Mouse (Mus musculus) urinary bladder, postnatal 4 days (tissue): Measurements from ENCODE around the gene Rassf10.
"Not testable (repeated sequence)": the region's sequence is repeated elsewhere in the genome, so short reads cannot be mapped to it uniquely, and the experiment has no call there.

Experiments used
- DNase-seq, 2 experiments: peaks; one replicate each; pipeline ENCODE4 v3.0.0; 2021 to 2022; ENCODE audit warnings: low spot score in 2 of 2

Rassf10 gene

GRCm38 (mm10) chr7:112953777-112954291, at the start of gene Rassf10:
TSS of gene Rassf10 (plus strand) at chr7:112953962.
- DNase-seq: peak; percentile 79 to 80

- DNase-seq: no peak
Measured at GRCm38 (mm10) chr7:112906848-112907247, 46.9 kb upstream of the Rassf10 start.

- no peak for DNase-seq
Measured at GRCm38 (mm10) chr7:112907468-112907867, 46.3 kb upstream of the Rassf10 start.

- no peak for DNase-seq
Measured at GRCm38 (mm10) chr7:112909164-112909563, 44.6 kb upstream of the Rassf10 start.

- no peak for DNase-seq
Measured at GRCm38 (mm10) chr7:112912969-112913368, 40.8 kb upstream of the Rassf10 start.

- DNase-seq: no peak
Measured at GRCm38 (mm10) chr7:112915571-112915970, 38.2 kb upstream of the Rassf10 start.

- DNase-seq: no peak
Measured at GRCm38 (mm10) chr7:112917613-112918278, 36.0 kb upstream of the Rassf10 start.

- DNase-seq: no peak
Measured at GRCm38 (mm10) chr7:112918279-112918991, 35.3 kb upstream of the Rassf10 start.

- peak in 1 of 2 experiments; percentile 34 for DNase-seq
Measured at GRCm38 (mm10) chr7:112919845-112920244, 33.9 kb upstream of the Rassf10 start.

GRCm38 (mm10) chr7:112922801-112923200, 31.0 kb upstream of the Rassf10 start:
- DNase-seq: no peak

- DNase-seq: no peak
Measured at GRCm38 (mm10) chr7:112923712-112924111, 30.1 kb upstream of the Rassf10 start.

- no peak for DNase-seq
Measured at GRCm38 (mm10) chr7:112930669-112931068, 23.1 kb upstream of the Rassf10 start.

- DNase-seq: not testable (repeated sequence)
Measured at GRCm38 (mm10) chr7:112935876-112936275, 17.9 kb upstream of the Rassf10 start.

GRCm38 (mm10) chr7:112937089-112937488, 16.7 kb upstream of the Rassf10 start:
- no peak for DNase-seq

GRCm38 (mm10) chr7:112938959-112939358, 14.8 kb upstream of the Rassf10 start:
- no peak for DNase-seq

GRCm38 (mm10) chr7:112942567-112942966, 11.2 kb upstream of the Rassf10 start:
- no peak for DNase-seq

GRCm38 (mm10) chr7:112943056-112943455, 10.7 kb upstream of the Rassf10 start:
- DNase-seq: no peak

- no peak for DNase-seq
Measured at GRCm38 (mm10) chr7:112946706-112947105, 7.1 kb upstream of the Rassf10 start.

- DNase-seq: peak in 1 of 2 experiments; percentile 18
Measured at GRCm38 (mm10) chr7:112954351-112955102, 765 bp downstream of the Rassf10 start.

- peak in 1 of 2 experiments; percentile 22 for DNase-seq
Measured at GRCm38 (mm10) chr7:112955103-112955827, 1.5 kb downstream of the Rassf10 start.

- no peak for DNase-seq
Measured at GRCm38 (mm10) chr7:112955955-112956354, 2.2 kb downstream of the Rassf10 start.

GRCm38 (mm10) chr7:112956961-112957360, 3.2 kb downstream of the Rassf10 start:
- DNase-seq: no peak
